Mouse (Mus musculus): Measurements from ENCODE around the gene Rasgef1b. TPM values are rescaled to one million over a fixed set of nuclear protein-coding genes. Genes with fewer than 3 reads are reported as not detected.
A peak's percentile ranks its signal among the peaks of the same experiment; 100 is the strongest.

Rasgef1b gene
- polyA plus RNA-seq, 1 experiment from 2014 or later = 115 TPM

DNA sequence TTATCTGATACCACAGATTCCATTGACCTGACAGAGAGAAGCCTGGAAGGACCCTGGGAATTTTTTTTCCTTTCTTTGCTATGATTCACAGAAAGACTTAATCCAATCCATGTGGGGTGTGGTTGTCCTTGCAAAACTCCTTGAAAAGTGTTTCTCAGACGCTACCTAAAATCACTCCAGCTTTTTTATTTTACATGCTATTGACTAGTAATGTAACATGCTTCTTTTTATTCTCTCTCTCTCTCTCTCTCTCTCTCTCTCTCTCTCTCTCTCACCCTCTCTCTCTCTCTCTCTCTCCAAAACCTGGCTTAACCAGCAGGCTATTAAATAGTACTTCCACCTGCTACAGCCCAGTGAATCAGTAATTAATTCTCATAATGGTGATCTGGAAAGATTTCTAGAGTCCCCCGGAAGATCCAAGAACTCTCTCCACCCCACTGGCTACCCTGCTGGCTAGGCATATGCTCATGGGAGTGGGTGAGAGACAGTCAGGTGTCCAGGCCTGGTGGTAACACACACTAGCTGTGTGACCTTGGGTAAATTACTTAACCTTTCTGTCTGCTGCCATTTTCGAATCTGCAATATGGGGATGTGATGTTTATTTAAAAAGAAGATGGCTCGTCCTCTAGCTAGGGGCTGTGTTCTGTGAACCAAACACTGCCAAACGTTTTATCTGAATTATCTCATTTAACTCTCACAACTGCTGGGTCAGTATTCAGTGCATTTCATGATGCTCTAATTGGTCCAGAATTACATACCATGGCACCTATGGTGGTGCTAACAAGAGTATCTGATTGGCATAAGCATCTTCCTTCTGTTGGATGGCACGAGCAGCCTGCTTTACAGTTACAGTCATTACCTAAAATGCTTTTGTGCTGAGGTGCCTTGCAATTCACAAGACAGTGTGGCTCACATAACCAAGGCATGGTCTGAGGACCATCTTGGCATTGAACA, 248.5 kb downstream of the Rasgef1b start:
- WGBS = 23% methylated on average over 6 of the region's 6 CpGs
- Histone ChIP-seq H3K9ac (replicated peaks) (no peak overlapping the region), H3K27me3 (no peaks in the 10 kb centered on the region), H3K27ac (replicated peaks) (peak overlapping the region; percentile 91), H3K4me2 (replicated peaks) (peak overlapping the region; percentile 23; the same call in 1 of the 2 replicates), H3K4me3 (no peak overlapping the region), H3K36me3 (no peaks in the 10 kb centered on the region), H3K9me3 (no peaks in the 10 kb centered on the region), H3K4me1 (peaks cover 36% of the 10 kb centered on the region)
- ATAC-seq (replicated peaks) = 0 out of 2 replicates have a peak, but pooled peaks have one; percentile 18

GRCm38 (mm10) chr5:99479263-99480077, 249.4 kb downstream of the Rasgef1b start:
- H3K36me3 ChIP-seq = no peaks in the 10 kb centered on the region
- 0 out of 2 replicates have a peak overlapping the region, but pooled peaks have one; percentile 8 for H3K9ac ChIP-seq (replicated peaks)
- peak; percentile 96 for ATAC-seq (replicated peaks)
- H3K27ac ChIP-seq (replicated peaks) = peak overlapping the region; percentile 91
- H3K4me3 ChIP-seq = no peak overlapping the region
- no peaks in the 10 kb centered on the region for H3K27me3 ChIP-seq
- no peaks in the 10 kb centered on the region for H3K9me3 ChIP-seq
- under 1% methylated on average over 20 of the region's 20 CpGs for WGBS
- peak overlapping the region; percentile 23 for H3K4me2 ChIP-seq (replicated peaks)
- H3K4me1 ChIP-seq = peaks cover 39% of the 10 kb centered on the region

DNA sequence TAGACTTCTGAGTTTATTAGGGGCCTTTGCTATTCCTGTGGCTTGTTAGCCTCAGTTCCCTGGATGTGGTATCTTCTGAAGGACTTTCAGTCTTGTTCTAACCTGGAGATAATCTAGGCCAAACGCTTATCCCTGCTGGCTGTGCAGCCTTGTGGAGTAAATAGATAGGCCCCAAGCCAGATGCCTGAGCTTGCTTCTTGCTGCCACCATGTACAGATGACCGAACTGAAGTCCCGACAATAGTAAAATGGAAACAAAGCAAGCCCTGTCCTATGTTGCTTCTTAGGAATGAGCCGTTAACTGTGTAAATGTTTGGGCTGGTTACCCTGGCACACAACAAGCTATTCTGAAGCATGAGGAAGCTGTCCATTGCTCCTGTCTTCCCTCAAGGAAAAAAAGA, 250.1 kb downstream of the Rasgef1b start:
- no peaks in the 10 kb centered on the region for H3K27me3 ChIP-seq
- no peak for ATAC-seq (replicated peaks)
- peaks cover 39% of the 10 kb centered on the region for H3K4me1 ChIP-seq
- WGBS = 5% methylated on average over 4 of the region's 4 CpGs
- H3K4me2 ChIP-seq (replicated peaks) = no peak overlapping the region
- no peak overlapping the region for H3K4me3 ChIP-seq
- peak overlapping the region; percentile 91 for H3K27ac ChIP-seq (replicated peaks)
- H3K9ac ChIP-seq (replicated peaks) = no peak overlapping the region
- H3K36me3 ChIP-seq = no peaks in the 10 kb centered on the region
- H3K9me3 ChIP-seq = no peaks in the 10 kb centered on the region

DNA sequence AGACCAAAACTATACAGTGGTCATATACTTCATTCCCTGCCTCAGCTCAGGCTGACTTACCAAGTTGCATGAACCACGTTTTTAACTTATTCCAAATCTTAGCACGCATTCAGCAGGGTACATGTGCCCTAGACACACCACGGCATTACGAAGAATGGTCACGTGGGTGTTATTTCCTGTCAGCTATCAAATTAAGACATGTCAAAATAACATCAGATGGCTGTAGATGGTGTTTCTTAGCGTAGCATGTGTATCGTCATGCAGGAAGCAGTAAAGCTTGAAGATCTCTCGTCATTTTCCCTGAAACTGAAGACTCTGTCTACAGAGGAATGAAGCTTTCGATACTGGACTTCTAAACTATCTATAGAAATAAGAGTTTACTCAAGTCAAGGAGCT, 251.4 kb downstream of the Rasgef1b start:
- ATAC-seq (replicated peaks) = no peak
- Histone ChIP-seq H3K4me3 (no peak overlapping the region), H3K4me1 (peaks cover 37% of the 10 kb centered on the region), H3K36me3 (no peaks in the 10 kb centered on the region), H3K27ac (replicated peaks) (no peak overlapping the region; the same call in 1 of the 2 replicates), H3K4me2 (replicated peaks) (no peak overlapping the region), H3K9ac (replicated peaks) (no peak overlapping the region), H3K9me3 (no peaks in the 10 kb centered on the region), H3K27me3 (no peaks in the 10 kb centered on the region)
- 73% methylated on average over 9 of the region's 9 CpGs for WGBS

DNA sequence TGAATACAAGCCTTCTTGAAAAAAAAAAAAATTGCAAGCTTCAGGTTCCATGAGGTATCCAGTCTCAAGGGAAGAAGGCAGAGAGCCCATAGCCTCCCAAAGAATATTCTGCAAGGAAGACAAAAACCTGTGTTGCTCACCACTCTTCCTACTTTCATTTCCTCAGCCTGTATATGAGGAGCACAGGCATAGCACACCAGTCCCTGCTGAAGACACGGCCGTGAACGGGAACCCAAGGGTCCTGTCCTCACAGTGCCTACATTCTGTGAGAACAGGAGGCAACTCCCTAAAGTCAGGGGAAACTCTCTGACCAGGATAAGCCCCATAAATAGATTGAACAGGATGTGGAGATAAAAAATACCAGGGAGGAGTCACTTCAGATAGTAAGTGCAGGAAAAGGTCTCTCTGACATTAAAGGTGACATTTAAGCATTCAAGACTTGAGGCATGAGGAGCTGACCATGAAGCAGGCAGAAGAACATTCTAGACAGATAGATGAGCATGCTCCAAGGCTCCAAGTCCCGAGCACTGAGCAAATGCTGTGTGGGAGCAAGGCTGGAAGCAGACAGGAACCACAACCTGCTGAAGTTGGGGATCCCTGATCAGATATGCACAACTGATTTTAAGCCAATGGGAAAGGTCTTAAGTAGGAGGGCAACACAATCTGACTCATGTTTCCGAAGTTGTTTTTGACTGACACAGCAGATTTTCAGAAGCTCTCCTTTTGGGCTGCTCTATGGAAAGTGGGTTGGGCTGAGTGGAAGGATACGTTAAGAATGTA, 252.0 kb downstream of the Rasgef1b start:
- no peak overlapping the region for H3K9ac ChIP-seq (replicated peaks)
- H3K27me3 ChIP-seq = no peaks in the 10 kb centered on the region
- ATAC-seq (replicated peaks) = no peak
- H3K4me3 ChIP-seq = no peak overlapping the region
- H3K27ac ChIP-seq (replicated peaks) = no peak overlapping the region
- peaks cover 32% of the 10 kb centered on the region for H3K4me1 ChIP-seq
- no peaks in the 10 kb centered on the region for H3K36me3 ChIP-seq
- no peaks in the 10 kb centered on the region for H3K9me3 ChIP-seq
- H3K4me2 ChIP-seq (replicated peaks) = no peak overlapping the region
- 94% methylated on average over 6 of the region's 6 CpGs for WGBS

- Histone ChIP-seq H3K27ac (replicated peaks) (0 out of 2 replicates have a peak overlapping the region, but pooled peaks have one; percentile 9), H3K4me1 (0 out of 2 replicates have a peak, but pooled peaks cover 3% of the 10 kb centered on the region), H3K27me3 (no peaks in the 10 kb centered on the region), H3K9me3 (no peaks in the 10 kb centered on the region), H3K36me3 (no peaks in the 10 kb centered on the region), H3K4me3 (no peak overlapping the region), H3K9ac (replicated peaks) (no peak overlapping the region), H3K4me2 (replicated peaks) (no peak overlapping the region)
- no peak for ATAC-seq (replicated peaks)
- 81% methylated on average over 5 of the region's 5 CpGs for WGBS
These were observed 256.1 kb downstream of the Rasgef1b start for GRCm38 (mm10) chr5:99472607-99473335.

DNA sequence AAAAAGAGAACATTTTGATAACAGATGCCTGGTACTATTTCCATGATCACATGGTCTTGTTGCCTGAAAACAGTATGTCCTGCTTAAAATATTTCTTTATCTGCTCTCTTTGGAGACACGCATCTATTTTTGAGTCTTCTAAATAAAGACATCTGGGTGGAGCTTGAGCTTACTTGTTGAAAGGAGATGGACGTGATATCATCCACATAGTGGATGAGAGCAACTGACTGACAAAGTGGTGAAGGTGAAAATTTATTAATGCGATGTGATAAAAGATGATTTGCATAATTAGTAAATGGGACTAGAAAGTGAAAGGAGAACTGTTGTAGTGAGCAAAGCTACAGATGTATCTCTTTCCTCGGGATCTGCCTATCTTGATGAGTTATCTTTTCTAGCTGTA, 257.1 kb downstream of the Rasgef1b start:
- Histone ChIP-seq H3K4me3 (no peak overlapping the region), H3K27ac (replicated peaks) (no peak overlapping the region), H3K36me3 (no peaks in the 10 kb centered on the region), H3K27me3 (no peaks in the 10 kb centered on the region), H3K9ac (replicated peaks) (no peak overlapping the region), H3K4me1 (0 out of 2 replicates have a peak, but pooled peaks cover 3% of the 10 kb centered on the region), H3K4me2 (replicated peaks) (no peak overlapping the region), H3K9me3 (no peaks in the 10 kb centered on the region)
- WGBS = 56% methylated on average over 4 of the region's 4 CpGs
- ATAC-seq (replicated peaks) = 0 out of 2 replicates have a peak, but pooled peaks have one; percentile 41

- no peaks in the 10 kb centered on the region for H3K9me3 ChIP-seq
- 0 out of 2 replicates have a peak, but pooled peaks cover 3% of the 10 kb centered on the region for H3K4me1 ChIP-seq
- H3K27ac ChIP-seq (replicated peaks) = no peak overlapping the region
- ATAC-seq (replicated peaks) = no peak
- H3K27me3 ChIP-seq = no peaks in the 10 kb centered on the region
- H3K36me3 ChIP-seq = no peaks in the 10 kb centered on the region
- no peak overlapping the region for H3K9ac ChIP-seq (replicated peaks)
- H3K4me2 ChIP-seq (replicated peaks) = no peak overlapping the region
- H3K4me3 ChIP-seq = no peak overlapping the region
These were observed 258.3 kb downstream of the Rasgef1b start for GRCm38 (mm10) chr5:99470613-99471012.

GRCm38 (mm10) chr5:99459007-99459406, 269.9 kb downstream of the Rasgef1b start:
- WGBS = 85% methylated on average over 6 of the region's 6 CpGs
- ATAC-seq (replicated peaks) = no peak

GRCm38 (mm10) chr5:99457291-99457690, 271.6 kb downstream of the Rasgef1b start:
- no peak overlapping the region for H3K9ac ChIP-seq (replicated peaks)
- no peaks in the 10 kb centered on the region for H3K36me3 ChIP-seq
- no peak overlapping the region for H3K27ac ChIP-seq (replicated peaks)
- ATAC-seq (replicated peaks) = no peak
- 94% methylated on average over 3 of the region's 3 CpGs for WGBS
- H3K4me3 ChIP-seq = no peak overlapping the region
- no peaks in the 10 kb centered on the region for H3K27me3 ChIP-seq
- peaks cover 11% of the 10 kb centered on the region for H3K4me1 ChIP-seq
- H3K4me2 ChIP-seq (replicated peaks) = no peak overlapping the region
- no peaks in the 10 kb centered on the region for H3K9me3 ChIP-seq

More at GRCm38 (mm10) chr5:99459007-99459406, 269.9 kb downstream of the Rasgef1b start:
- no peak overlapping the region for H3K4me2 ChIP-seq (replicated peaks)
- H3K9ac ChIP-seq (replicated peaks) = no peak overlapping the region
- no peak overlapping the region for H3K4me3 ChIP-seq
- H3K27me3 ChIP-seq = no peaks in the 10 kb centered on the region
- H3K4me1 ChIP-seq = peaks cover 4% of the 10 kb centered on the region; the same call in 1 of the 2 replicates
- no peaks in the 10 kb centered on the region for H3K36me3 ChIP-seq
- H3K9me3 ChIP-seq = no peaks in the 10 kb centered on the region
- no peak overlapping the region for H3K27ac ChIP-seq (replicated peaks)

DNA sequence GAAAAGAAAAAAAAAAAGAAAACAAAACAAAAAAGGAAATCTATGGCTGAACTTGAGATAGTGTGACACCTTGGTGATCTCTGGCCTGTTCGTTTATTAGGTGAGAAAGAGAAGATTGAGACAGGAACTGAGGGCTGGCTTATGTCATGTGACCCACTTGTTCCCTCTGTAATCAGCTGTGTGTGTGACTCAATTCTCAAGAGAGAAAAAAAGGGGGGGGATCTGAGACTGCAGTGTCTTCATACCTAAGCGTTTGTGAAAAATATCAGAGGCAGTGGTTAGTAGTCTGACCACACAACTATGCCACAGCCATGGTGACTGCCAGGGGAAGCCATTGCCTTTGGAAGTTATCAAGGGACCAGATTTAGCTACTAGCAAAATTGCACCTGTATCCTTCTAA, 276.9 kb downstream of the Rasgef1b start:
- WGBS = 49% methylated on average over 2 of the region's 2 CpGs
- Histone ChIP-seq H3K4me3 (no peak overlapping the region), H3K9me3 (no peaks in the 10 kb centered on the region), H3K4me2 (replicated peaks) (no peak overlapping the region), H3K36me3 (no peaks in the 10 kb centered on the region), H3K4me1 (peaks cover 32% of the 10 kb centered on the region), H3K9ac (replicated peaks) (no peak overlapping the region), H3K27me3 (no peaks in the 10 kb centered on the region), H3K27ac (replicated peaks) (no peak overlapping the region)
- no peak for ATAC-seq (replicated peaks)

All from forebrain, embryonic 15.5 days (tissue).